Mouse (Mus musculus): ENCODE results near the gene Ip6k2. TPM values are rescaled to one million over a fixed set of nuclear protein-coding genes. Genes with fewer than 3 reads are reported as not detected.

The Ip6k2 gene
- total RNA-seq, 2 experiments from 2014 or later = 39.6 to 42.0 TPM

- DNase-seq = no peak
- intact Hi-C loops (cut with DNase I) = loop anchor here (5.0 kb wide), 1 partner anchor 128 kb away; the partner anchor contains the start of gene Uqcrc1
These were observed 26.1 kb downstream of the Ip6k2 start for GRCm38 (mm10) chr9:108809723-108810122.

DNA sequence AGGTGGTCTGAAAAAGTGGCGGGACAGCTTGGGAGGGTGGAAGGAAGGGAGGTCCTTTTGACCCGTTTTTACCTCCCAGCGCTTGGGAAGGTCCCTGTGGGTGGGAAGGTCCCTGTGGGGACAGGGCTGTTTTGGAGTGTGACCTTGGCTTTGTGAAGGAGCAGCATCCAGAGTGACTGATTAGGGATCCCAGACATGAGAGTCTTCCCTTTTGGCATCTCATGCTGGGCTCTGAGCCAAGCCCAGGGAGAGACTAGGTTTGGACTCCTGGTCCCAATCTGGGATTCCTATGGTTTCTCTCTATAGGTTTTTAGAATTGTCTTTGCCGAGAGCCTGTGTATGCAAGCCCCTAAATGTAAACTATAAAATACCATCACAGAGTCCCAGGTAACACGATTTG lies 26.9 kb downstream of the Ip6k2 start:
- DNase-seq = no peak
- intact Hi-C loops (cut with DNase I) = no loop called here

DNA sequence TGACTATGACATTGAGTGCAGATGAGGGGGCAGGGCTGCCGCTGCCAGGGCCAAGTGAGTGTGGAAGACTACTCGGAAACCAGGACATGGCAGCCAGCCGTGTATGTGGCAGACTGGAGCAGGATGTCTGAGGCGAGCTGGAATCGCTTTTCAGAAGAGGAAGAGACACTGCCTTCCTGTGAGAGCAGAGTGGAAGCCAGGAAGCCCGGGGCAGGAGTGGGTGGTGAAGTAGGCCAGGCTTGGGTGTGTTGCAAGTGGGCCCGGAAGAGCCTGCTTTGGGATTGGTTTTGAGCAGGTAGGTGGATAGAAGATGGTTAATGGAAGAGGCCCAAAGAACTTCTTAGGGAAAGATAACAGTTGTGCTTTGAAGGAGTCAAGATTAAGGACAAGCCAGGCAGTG lies 32.0 kb downstream of the Ip6k2 start:
- no peak for DNase-seq
- intact Hi-C loops (cut with DNase I) = loop anchor here (5.0 kb wide), 1 partner anchor 63 kb away; no protein-coding TSS in a partner anchor

DNA sequence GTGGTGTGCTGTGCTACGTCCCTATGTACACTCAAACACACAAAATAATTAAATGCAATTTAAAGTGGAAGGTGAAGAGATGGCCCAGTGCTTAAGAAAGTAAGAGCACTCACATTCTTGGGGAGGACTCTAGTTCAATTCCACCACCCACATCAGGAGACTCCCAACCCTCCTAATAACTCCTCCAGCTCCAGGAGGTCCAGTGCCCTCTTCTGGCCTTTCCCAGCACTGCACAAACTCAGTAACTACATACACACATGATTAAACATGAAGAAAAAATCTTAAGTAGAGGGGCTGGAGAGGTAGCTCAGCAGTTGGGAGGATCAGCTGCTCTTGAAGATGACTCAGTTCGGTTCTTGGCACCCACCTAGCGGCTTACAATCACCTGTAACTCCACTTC lies 35.9 kb downstream of the Ip6k2 start:
- DNase-seq = peak; percentile 57 to 75
- intact Hi-C loops (cut with DNase I) = loop anchor here (5.0 kb wide), 1 partner anchor 67 kb away; no protein-coding TSS in a partner anchor

DNA sequence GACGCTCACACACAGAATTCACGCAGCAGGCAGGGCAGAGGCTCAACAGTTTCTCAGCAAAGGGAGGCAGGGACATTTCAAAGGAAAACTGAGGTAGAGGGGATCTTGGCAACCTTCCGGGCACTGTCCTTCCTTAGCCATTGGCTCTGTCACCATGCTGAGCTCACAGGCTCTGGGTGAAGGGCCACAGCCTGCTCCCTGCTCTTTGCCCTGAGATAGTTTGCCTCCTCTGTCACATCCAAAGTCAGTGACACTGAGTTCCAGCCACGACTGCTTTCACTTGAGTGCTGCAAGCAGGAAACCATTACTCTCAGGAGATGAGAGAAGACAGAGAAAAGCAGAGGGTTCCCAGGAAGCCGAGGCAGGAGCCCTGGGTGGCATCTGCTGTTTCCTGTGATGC lies 36.5 kb downstream of the Ip6k2 start:
- intact Hi-C loops (cut with DNase I) = no loop called here
- DNase-seq = no peak

- intact Hi-C loops (cut with DNase I) = no loop called here
These were observed 40.6 kb downstream of the Ip6k2 start for GRCm38 (mm10) chr9:108824144-108824685.

GRCm38 (mm10) chr9:108824755-108825413 lies 41.3 kb downstream of the Ip6k2 start:
- DNase-seq = no peak
- intact Hi-C loops (cut with DNase I) = no loop called here

More at GRCm38 (mm10) chr9:108824144-108824685, 40.6 kb downstream of the Ip6k2 start:
- DNase-seq = no peak

DNA sequence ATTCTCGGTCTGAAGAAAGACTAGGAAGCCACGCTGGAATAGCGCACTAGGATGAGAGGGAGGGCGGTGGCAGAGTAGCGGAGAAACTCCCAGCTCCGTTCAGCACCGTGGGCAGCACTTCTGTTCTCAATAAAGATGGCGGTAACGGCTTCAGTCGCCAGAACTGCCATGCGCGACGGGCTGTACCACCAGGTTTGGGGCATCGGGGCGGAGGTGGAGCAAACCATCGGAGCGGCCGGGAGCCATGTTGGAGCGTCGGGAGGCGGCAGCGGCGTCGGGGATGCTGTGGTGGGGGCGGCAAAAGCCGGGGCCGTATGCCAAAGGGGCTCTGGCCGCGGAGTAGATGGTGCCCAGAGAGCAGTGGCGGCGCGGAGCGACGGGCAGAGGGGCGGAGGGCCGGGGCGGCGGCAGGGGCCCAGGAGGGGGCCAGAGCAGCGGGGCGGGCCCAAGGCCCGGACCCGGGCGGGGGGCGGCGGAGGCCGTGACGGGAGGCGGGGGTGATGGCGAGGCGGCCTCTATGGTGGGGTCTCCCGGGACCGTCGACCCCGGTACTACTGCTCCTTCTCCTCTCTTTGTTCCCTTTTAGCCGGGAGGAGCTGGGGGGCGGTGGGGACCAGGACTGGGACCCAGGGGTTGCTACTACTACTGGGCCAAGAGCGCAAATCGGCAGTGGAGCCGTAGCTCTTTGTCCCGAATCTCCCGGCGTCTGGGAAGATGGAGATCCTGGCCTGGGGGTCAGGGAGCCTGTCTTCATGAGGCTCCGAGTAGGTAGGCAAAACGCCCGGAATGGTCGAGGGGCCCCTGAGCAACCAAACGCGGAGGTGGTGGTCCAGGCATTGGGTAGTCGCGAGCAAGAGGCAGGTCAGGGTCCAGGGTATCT lies 42.5 kb downstream of the Ip6k2 start, which contains the start of gene Celsr3:
Celsr3 (plus strand) TSS at position 501 of the 880 bp plus-strand sequence.
- intact Hi-C loops (cut with DNase I) = no loop called here
- peak; percentile 69 to 71 for DNase-seq

DNA sequence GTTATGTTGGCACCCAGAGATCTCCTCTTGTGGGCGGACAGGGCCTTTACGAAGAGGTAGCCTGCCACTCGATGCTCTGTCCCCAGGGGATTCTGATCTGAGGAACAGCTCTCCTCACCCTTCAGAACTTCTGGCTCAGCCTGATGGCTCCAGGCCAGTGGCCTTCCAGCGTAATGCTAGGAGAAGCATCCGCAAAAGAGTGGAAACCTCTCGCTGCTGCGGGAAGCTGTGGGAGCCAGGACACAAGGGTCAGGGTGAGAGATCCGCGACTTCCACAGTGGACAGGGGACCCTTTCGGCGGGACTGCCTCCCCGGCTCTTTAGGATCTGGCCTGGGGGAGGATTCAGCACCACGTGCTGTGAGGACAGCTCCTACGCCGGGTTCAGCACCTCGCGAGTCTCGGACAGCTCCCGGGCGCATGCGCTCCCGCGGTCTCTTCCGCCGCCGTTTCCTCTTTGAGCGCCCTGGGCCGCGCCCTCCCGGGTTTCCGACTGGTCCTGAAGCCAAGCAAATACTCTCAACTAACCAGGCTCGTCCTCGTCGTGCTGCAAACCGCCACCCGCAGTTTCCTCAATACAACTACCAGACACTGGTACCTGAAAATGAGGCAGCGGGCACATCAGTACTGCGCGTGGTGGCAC lies 43.2 kb downstream of the Ip6k2 start:
- intact Hi-C loops (cut with DNase I) = no loop called here
- DNase-seq = peak; percentile 82 to 87

DNA sequence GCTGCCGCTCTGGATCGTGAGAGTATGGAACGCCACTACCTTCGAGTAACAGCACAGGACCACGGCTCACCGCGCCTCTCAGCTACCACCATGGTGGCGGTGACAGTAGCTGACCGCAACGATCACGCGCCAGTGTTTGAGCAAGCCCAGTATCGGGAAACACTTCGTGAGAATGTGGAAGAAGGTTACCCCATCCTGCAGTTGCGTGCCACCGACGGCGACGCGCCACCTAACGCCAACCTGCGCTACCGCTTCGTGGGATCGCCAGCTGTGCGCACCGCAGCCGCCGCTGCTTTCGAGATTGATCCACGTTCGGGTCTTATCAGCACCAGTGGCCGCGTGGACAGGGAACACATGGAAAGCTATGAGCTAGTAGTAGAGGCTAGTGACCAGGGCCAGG lies 43.9 kb downstream of the Ip6k2 start:
- intact Hi-C loops (cut with DNase I) = no loop called here
- no peak for DNase-seq

- no peak for DNase-seq
- intact Hi-C loops (cut with DNase I) = no loop called here
These were observed 44.3 kb downstream of the Ip6k2 start for GRCm38 (mm10) chr9:108827906-108828305.

DNA sequence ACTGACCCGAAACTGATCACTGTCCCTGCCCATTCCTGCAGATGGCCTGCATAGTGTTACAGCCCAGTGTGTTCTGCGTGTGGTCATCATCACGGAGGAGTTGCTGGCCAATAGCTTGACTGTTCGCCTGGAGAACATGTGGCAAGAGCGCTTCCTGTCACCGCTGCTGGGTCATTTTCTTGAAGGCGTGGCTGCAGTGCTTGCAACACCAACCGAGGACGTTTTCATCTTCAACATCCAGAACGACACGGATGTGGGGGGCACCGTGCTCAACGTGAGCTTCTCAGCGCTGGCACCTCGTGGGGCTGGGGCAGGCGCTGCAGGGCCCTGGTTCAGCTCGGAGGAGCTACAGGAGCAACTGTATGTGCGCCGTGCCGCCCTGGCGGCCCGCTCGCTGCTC lies 48.0 kb downstream of the Ip6k2 start:
- DNase-seq = no peak
- intact Hi-C loops (cut with DNase I) = no loop called here

DNA sequence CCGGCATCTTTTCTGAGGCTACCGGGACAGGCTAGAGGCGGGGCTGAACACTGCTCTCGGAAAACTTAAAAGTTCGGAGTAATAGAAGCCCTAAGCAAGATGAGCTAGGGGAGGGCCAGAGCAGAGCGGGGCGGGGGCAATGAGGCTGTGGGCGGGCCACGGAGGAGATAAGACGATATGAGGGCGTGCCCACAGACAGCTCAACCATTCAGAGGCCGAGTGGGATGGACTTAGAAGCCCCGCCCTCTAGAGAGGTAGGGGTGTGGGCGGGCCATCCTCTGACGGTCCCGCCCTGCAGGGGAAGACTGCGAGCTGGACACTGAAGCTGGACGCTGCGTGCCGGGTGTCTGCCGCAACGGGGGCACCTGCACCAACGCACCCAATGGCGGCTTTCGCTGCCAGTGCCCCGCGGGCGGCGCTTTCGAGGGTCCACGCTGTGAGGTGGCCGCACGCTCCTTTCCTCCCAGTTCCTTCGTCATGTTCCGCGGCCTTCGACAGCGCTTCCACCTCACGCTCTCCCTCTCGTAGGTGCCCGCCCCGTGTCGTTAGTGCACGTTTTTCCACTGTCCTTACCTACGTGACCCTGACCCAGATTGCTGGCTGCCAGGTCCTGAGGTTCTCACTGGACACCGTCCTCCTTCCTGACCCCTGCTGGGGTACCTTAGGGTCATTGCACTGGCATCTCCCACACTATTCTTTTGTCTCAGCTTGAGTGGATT lies 49.0 kb downstream of the Ip6k2 start:
- intact Hi-C loops (cut with DNase I) = no loop called here

DNA sequence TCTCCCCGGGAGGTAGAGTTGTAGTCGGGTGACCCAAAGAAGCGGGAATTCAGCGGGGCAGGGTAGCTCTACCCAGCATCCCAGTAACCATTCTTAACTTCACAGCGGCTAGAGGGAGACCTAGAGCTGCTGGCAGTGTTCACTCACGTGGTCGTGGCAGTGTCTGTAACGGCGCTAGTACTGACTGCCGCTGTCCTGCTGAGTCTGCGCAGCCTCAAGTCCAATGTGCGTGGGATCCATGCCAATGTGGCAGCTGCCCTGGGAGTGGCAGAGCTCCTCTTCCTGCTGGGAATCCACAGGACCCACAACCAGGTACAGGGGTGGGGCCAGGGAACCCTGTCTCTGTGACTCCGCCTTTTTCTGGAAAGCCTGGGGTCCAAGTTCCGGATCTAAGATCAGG lies 59.4 kb downstream of the Ip6k2 start:
- intact Hi-C loops (cut with DNase I) = no loop called here
- DNase-seq = peak; percentile 78 to 80

More for the DNA sequence above, 49.0 kb downstream of the Ip6k2 start:
- peak; percentile 87 to 88 for DNase-seq

DNA sequence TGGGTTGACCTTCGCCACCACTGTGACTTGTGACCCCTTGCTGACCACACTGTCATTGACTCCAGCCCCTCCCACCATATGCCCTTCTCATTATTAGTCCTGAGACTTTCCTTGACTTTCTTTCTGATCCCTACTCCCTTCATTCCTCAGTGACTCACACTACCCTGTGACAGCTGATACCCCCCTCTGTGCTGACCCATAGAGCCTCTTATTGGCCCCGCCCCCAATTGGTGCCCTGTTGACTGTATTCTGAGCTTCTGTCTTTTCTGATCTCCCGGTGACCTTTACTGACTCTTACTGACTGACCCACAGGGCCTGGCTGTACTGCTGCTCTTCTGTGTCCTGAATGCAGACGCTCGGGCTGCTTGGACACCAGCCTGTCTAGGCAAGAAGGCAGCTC lies 61.8 kb downstream of the Ip6k2 start:
- intact Hi-C loops (cut with DNase I) = no loop called here
- no peak for DNase-seq

DNA sequence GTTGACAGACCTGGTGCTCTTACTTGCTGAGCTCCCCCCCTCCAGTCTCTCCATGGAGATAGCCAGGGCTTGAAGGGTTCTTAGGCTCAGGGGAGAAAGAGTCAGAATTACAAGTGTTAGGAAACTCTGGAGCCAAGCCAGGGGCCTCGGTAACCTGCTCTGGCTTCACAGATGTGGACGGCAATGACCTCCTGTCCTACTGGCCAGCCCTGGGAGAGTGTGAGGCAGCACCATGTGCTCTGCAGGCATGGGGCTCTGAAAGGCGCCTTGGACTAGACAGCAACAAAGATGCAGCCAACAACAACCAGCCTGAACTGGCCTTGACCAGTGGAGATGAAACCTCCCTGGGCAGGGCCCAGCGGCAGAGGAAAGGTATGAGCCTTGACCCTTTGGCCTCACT lies 63.8 kb downstream of the Ip6k2 start:
- intact Hi-C loops (cut with DNase I) = no loop called here
- DNase-seq = no peak

DNA sequence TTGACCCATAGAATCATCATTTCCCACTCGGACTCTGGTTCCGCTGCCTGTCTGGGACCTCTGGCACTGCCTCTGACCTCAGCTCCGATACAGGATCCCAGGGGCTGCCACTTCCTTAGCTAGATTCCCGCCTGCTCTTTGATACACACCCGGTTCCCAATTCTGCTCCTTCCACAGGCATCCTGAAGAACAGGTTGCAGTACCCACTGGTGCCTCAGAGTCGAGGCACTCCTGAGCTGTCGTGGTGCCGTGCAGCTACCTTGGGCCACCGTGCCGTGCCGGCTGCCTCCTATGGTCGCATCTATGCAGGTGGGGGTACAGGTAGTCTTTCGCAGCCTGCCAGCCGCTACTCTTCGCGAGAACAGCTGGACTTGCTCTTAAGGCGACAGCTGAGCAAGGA lies 64.8 kb downstream of the Ip6k2 start:
- intact Hi-C loops (cut with DNase I) = no loop called here
- no peak for DNase-seq

- DNase-seq = peak; percentile 66 to 69
- intact Hi-C loops (cut with DNase I) = no loop called here
These were observed 69.4 kb downstream of the Ip6k2 start, which contains the start of gene Slc26a6 for GRCm38 (mm10) chr9:108852976-108853375. Gene Slc26a6 (plus strand): TSS chr9:108853283.

- peak; percentile 95 to 97 for DNase-seq
- intact Hi-C loops (cut with DNase I) = no loop called here
These were observed 70.1 kb downstream of the Ip6k2 start for GRCm38 (mm10) chr9:108853635-108854240.

GRCm38 (mm10) chr9:108854241-108854696 lies 70.7 kb downstream of the Ip6k2 start:
- intact Hi-C loops (cut with DNase I) = no loop called here
- DNase-seq = peak; percentile 88 to 89

Measured in heart, postnatal 10 days (tissue).